Mouse (Mus musculus): Measurements from ENCODE around the gene Slc44a4.
"Not testable (repeated sequence)": the region's sequence is repeated elsewhere in the genome, so short reads cannot be mapped to it uniquely, and the experiment has no call there.

Gene Slc44a4

GRCm38 (mm10) chr17:34941344-34942041 lies 27.2 kb downstream of the Slc44a4 start:
- DNase-seq (ENCODE audit: extremely low read depth, low read depth), result peak; percentile 66

GRCm38 (mm10) chr17:34943128-34943815 lies 29.0 kb downstream of the Slc44a4 start:
- DNase-seq (ENCODE audit: extremely low read depth, low read depth), result no peak

GRCm38 (mm10) chr17:34944362-34944761 lies 30.1 kb downstream of the Slc44a4 start:
- no peak for DNase-seq (ENCODE audit: extremely low read depth, low read depth)

- DNase-seq (ENCODE audit: extremely low read depth, low read depth), result no peak
Measured at GRCm38 (mm10) chr17:34946486-34947140, 32.3 kb downstream of the Slc44a4 start.

GRCm38 (mm10) chr17:34947606-34948005 lies 33.3 kb downstream of the Slc44a4 start:
- DNase-seq (ENCODE audit: extremely low read depth, low read depth), result no peak

- not testable (repeated sequence) for DNase-seq (ENCODE audit: extremely low read depth, low read depth)
Measured at GRCm38 (mm10) chr17:34948721-34949552, 34.7 kb downstream of the Slc44a4 start.

- DNase-seq (ENCODE audit: extremely low read depth, low read depth), result no peak
Measured at GRCm38 (mm10) chr17:34949553-34949969, 35.3 kb downstream of the Slc44a4 start.

GRCm38 (mm10) chr17:34950514-34951455 lies 36.5 kb downstream of the Slc44a4 start:
- DNase-seq (ENCODE audit: extremely low read depth, low read depth), result no peak

- DNase-seq (ENCODE audit: extremely low read depth, low read depth), result no peak
Measured at GRCm38 (mm10) chr17:34951636-34952377, 37.5 kb downstream of the Slc44a4 start.

- DNase-seq (ENCODE audit: extremely low read depth, low read depth), result no peak
Measured at GRCm38 (mm10) chr17:34952378-34953040, 38.2 kb downstream of the Slc44a4 start.

- DNase-seq (ENCODE audit: extremely low read depth, low read depth), result no peak
Measured at GRCm38 (mm10) chr17:34953258-34953657, 39.0 kb downstream of the Slc44a4 start.

- no peak for DNase-seq (ENCODE audit: extremely low read depth, low read depth)
Measured at GRCm38 (mm10) chr17:34953904-34954303, 39.6 kb downstream of the Slc44a4 start.

GRCm38 (mm10) chr17:34954831-34955230 lies 40.6 kb downstream of the Slc44a4 start:
- DNase-seq (ENCODE audit: extremely low read depth, low read depth), result no peak

- no peak for DNase-seq (ENCODE audit: extremely low read depth, low read depth)
Measured at GRCm38 (mm10) chr17:34955884-34956283, 41.6 kb downstream of the Slc44a4 start.

- no peak for DNase-seq (ENCODE audit: extremely low read depth, low read depth)
Measured at GRCm38 (mm10) chr17:34956340-34956739, 42.1 kb downstream of the Slc44a4 start.

- DNase-seq (ENCODE audit: extremely low read depth, low read depth), result not testable (repeated sequence)
Measured at GRCm38 (mm10) chr17:34957291-34957690, 43.0 kb downstream of the Slc44a4 start.

GRCm38 (mm10) chr17:34957966-34958365 lies 43.7 kb downstream of the Slc44a4 start:
- not testable (repeated sequence) for DNase-seq (ENCODE audit: extremely low read depth, low read depth)

- not testable (repeated sequence) for DNase-seq (ENCODE audit: extremely low read depth, low read depth)
Measured at GRCm38 (mm10) chr17:34958734-34959129, 44.5 kb downstream of the Slc44a4 start.

Measured in MEL-GATA-1-ER (cell line).